Mouse (Mus musculus): Measurements from ENCODE around the gene Ahcyl1. TPM values are rescaled to one million over a fixed set of nuclear protein-coding genes. Genes with fewer than 3 reads are reported as not detected.

The Ahcyl1 gene
- polyA plus RNA-seq, 1 experiment from 2014 or later, result 23.7 TPM

- Histone ChIP-seq H3K4me1 (ENCODE audit: control insufficient read depth, low read depth, low read length) (no peaks in the 10 kb centered on the region; the same call in none of the 2 replicates), H3K4me3 (ENCODE audit: low read depth, low read length) (no peak overlapping the region), H3K9me3 (replicated peaks; ENCODE audit: control insufficient read depth, low read length) (no peaks in the 10 kb centered on the region), H3K27me3 (ENCODE audit: control insufficient read depth, insufficient read depth, low read depth, low read length) (no peaks in the 10 kb centered on the region), H3K9ac (ENCODE audit: low read depth, low read length) (no peak overlapping the region), H3K4me2 (ENCODE audit: low read depth, low read length) (no peak overlapping the region), H3K36me3 (ENCODE audit: control insufficient read depth, insufficient read depth) (no peaks in the 10 kb centered on the region), H3K27ac (ENCODE audit: low read length) (no peak overlapping the region)
- 50% methylated on average over 7 of the region's 7 CpGs for WGBS (ENCODE audit: insufficient replicate concordance)
- ATAC-seq (ENCODE audit: low read depth), result no peak
These were observed 15.4 kb downstream of the Ahcyl1 start for GRCm38 (mm10) chr3:107680790-107681576.

GRCm38 (mm10) chr3:107671509-107671908 lies 24.9 kb downstream of the Ahcyl1 start:
- Histone ChIP-seq H3K4me3 (ENCODE audit: low read depth, low read length) (no peak overlapping the region), H3K9ac (ENCODE audit: low read depth, low read length) (no peak overlapping the region), H3K4me1 (ENCODE audit: control insufficient read depth, low read depth, low read length) (no peaks in the 10 kb centered on the region), H3K9me3 (replicated peaks; ENCODE audit: control insufficient read depth, low read length) (no peaks in the 10 kb centered on the region), H3K4me2 (ENCODE audit: low read depth, low read length) (no peak overlapping the region), H3K36me3 (ENCODE audit: control insufficient read depth, insufficient read depth) (peaks cover 45% of the 10 kb centered on the region), H3K27me3 (ENCODE audit: control insufficient read depth, insufficient read depth, low read depth, low read length) (no peaks in the 10 kb centered on the region), H3K27ac (ENCODE audit: low read length) (no peak overlapping the region)
- no peak for ATAC-seq (ENCODE audit: low read depth)
- WGBS (ENCODE audit: insufficient replicate concordance), result 70% methylated on average over 2 of the region's 2 CpGs

GRCm38 (mm10) chr3:107670500-107670899 lies 25.9 kb downstream of the Ahcyl1 start:
- peaks cover 45% of the 10 kb centered on the region for H3K36me3 ChIP-seq (ENCODE audit: control insufficient read depth, insufficient read depth)
- no peaks in the 10 kb centered on the region for H3K27me3 ChIP-seq (ENCODE audit: control insufficient read depth, insufficient read depth, low read depth, low read length)
- no peak overlapping the region for H3K27ac ChIP-seq (ENCODE audit: low read length)
- no peak overlapping the region for H3K4me2 ChIP-seq (ENCODE audit: low read depth, low read length)
- no peak for ATAC-seq (ENCODE audit: low read depth)
- no peaks in the 10 kb centered on the region for H3K9me3 ChIP-seq (replicated peaks; ENCODE audit: control insufficient read depth, low read length)
- H3K4me1 ChIP-seq (ENCODE audit: control insufficient read depth, low read depth, low read length), result no peaks in the 10 kb centered on the region
- H3K4me3 ChIP-seq (ENCODE audit: low read depth, low read length), result no peak overlapping the region
- 56% methylated on average over 4 of the region's 4 CpGs for WGBS (ENCODE audit: insufficient replicate concordance)
- no peak overlapping the region for H3K9ac ChIP-seq (ENCODE audit: low read depth, low read length)

GRCm38 (mm10) chr3:107668786-107669185 lies 27.6 kb downstream of the Ahcyl1 start:
- no peak overlapping the region for H3K9ac ChIP-seq (ENCODE audit: low read depth, low read length)
- no peak overlapping the region for H3K27ac ChIP-seq (ENCODE audit: low read length)
- no peak overlapping the region for H3K4me2 ChIP-seq (ENCODE audit: low read depth, low read length)
- no peak for ATAC-seq (ENCODE audit: low read depth)
- H3K4me3 ChIP-seq (ENCODE audit: low read depth, low read length), result no peak overlapping the region
- no peaks in the 10 kb centered on the region for H3K27me3 ChIP-seq (ENCODE audit: control insufficient read depth, insufficient read depth, low read depth, low read length)
- no peaks in the 10 kb centered on the region for H3K4me1 ChIP-seq (ENCODE audit: control insufficient read depth, low read depth, low read length)
- H3K9me3 ChIP-seq (replicated peaks; ENCODE audit: control insufficient read depth, low read length), result no peaks in the 10 kb centered on the region
- WGBS (ENCODE audit: insufficient replicate concordance), result 81% methylated on average over 7 of the region's 7 CpGs
- peaks cover 45% of the 10 kb centered on the region for H3K36me3 ChIP-seq (ENCODE audit: control insufficient read depth, insufficient read depth)

- no peak overlapping the region for H3K9ac ChIP-seq (ENCODE audit: low read depth, low read length)
- no peak overlapping the region for H3K4me3 ChIP-seq (ENCODE audit: low read depth, low read length)
- peaks cover 38% of the 10 kb centered on the region for H3K36me3 ChIP-seq (ENCODE audit: control insufficient read depth, insufficient read depth)
- no peak for ATAC-seq (ENCODE audit: low read depth)
- no peak overlapping the region for H3K4me2 ChIP-seq (ENCODE audit: low read depth, low read length)
- no peaks in the 10 kb centered on the region for H3K9me3 ChIP-seq (replicated peaks; ENCODE audit: control insufficient read depth, low read length)
- H3K27ac ChIP-seq (ENCODE audit: low read length), result no peak overlapping the region
- no peaks in the 10 kb centered on the region for H3K27me3 ChIP-seq (ENCODE audit: control insufficient read depth, insufficient read depth, low read depth, low read length)
- H3K4me1 ChIP-seq (ENCODE audit: control insufficient read depth, low read depth, low read length), result no peaks in the 10 kb centered on the region
- WGBS (ENCODE audit: insufficient replicate concordance), result 78% methylated on average over 6 of the region's 6 CpGs
These were observed 28.9 kb downstream of the Ahcyl1 start for GRCm38 (mm10) chr3:107667426-107667825.

- 86% methylated on average over 1 of the region's 1 CpGs for WGBS (ENCODE audit: insufficient replicate concordance)
- Histone ChIP-seq H3K9ac (ENCODE audit: low read depth, low read length) (no peak overlapping the region), H3K9me3 (replicated peaks; ENCODE audit: control insufficient read depth, low read length) (no peaks in the 10 kb centered on the region), H3K4me3 (ENCODE audit: low read depth, low read length) (no peak overlapping the region), H3K36me3 (ENCODE audit: control insufficient read depth, insufficient read depth) (peaks cover 28% of the 10 kb centered on the region), H3K27ac (ENCODE audit: low read length) (no peak overlapping the region), H3K4me2 (ENCODE audit: low read depth, low read length) (no peak overlapping the region), H3K27me3 (ENCODE audit: control insufficient read depth, insufficient read depth, low read depth, low read length) (no peaks in the 10 kb centered on the region), H3K4me1 (ENCODE audit: control insufficient read depth, low read depth, low read length) (no peaks in the 10 kb centered on the region)
- ATAC-seq (ENCODE audit: low read depth), result no peak
These were observed 31.7 kb downstream of the Ahcyl1 start for GRCm38 (mm10) chr3:107664641-107665040.

GRCm38 (mm10) chr3:107659000-107659399 lies 37.4 kb downstream of the Ahcyl1 start:
- no peak for ATAC-seq (ENCODE audit: low read depth)
- Histone ChIP-seq H3K4me1 (ENCODE audit: control insufficient read depth, low read depth, low read length) (no peaks in the 10 kb centered on the region), H3K27ac (ENCODE audit: low read length) (no peak overlapping the region), H3K9me3 (replicated peaks; ENCODE audit: control insufficient read depth, low read length) (no peaks in the 10 kb centered on the region), H3K4me2 (ENCODE audit: low read depth, low read length) (no peak overlapping the region), H3K36me3 (ENCODE audit: control insufficient read depth, insufficient read depth) (peaks cover 3% of the 10 kb centered on the region), H3K27me3 (ENCODE audit: control insufficient read depth, insufficient read depth, low read depth, low read length) (no peaks in the 10 kb centered on the region), H3K4me3 (ENCODE audit: low read depth, low read length) (no peak overlapping the region), H3K9ac (ENCODE audit: low read depth, low read length) (no peak overlapping the region)
- 81% methylated on average over 1 of the region's 1 CpGs for WGBS (ENCODE audit: insufficient replicate concordance)

- WGBS (ENCODE audit: insufficient replicate concordance), result 58% methylated on average over 4 of the region's 4 CpGs
- Histone ChIP-seq H3K27ac (ENCODE audit: low read length) (no peak overlapping the region), H3K9me3 (replicated peaks; ENCODE audit: control insufficient read depth, low read length) (no peaks in the 10 kb centered on the region), H3K4me2 (ENCODE audit: low read depth, low read length) (no peak overlapping the region), H3K9ac (ENCODE audit: low read depth, low read length) (no peak overlapping the region), H3K36me3 (ENCODE audit: control insufficient read depth, insufficient read depth) (0 out of 2 replicates have a peak, but pooled peaks cover 3% of the 10 kb centered on the region), H3K27me3 (ENCODE audit: control insufficient read depth, insufficient read depth, low read depth, low read length) (no peaks in the 10 kb centered on the region), H3K4me1 (ENCODE audit: control insufficient read depth, low read depth, low read length) (no peaks in the 10 kb centered on the region), H3K4me3 (ENCODE audit: low read depth, low read length) (no peak overlapping the region)
- ATAC-seq (ENCODE audit: low read depth), result no peak
These were observed 39.5 kb downstream of the Ahcyl1 start for GRCm38 (mm10) chr3:107656888-107657287.

GRCm38 (mm10) chr3:107656151-107656550 lies 40.2 kb downstream of the Ahcyl1 start:
- ATAC-seq (ENCODE audit: low read depth), result no peak
- Histone ChIP-seq H3K9me3 (replicated peaks; ENCODE audit: control insufficient read depth, low read length) (no peaks in the 10 kb centered on the region), H3K4me1 (ENCODE audit: control insufficient read depth, low read depth, low read length) (no peaks in the 10 kb centered on the region), H3K9ac (ENCODE audit: low read depth, low read length) (no peak overlapping the region), H3K27ac (ENCODE audit: low read length) (no peak overlapping the region), H3K36me3 (ENCODE audit: control insufficient read depth, insufficient read depth) (no peaks in the 10 kb centered on the region), H3K4me3 (ENCODE audit: low read depth, low read length) (no peak overlapping the region), H3K27me3 (ENCODE audit: control insufficient read depth, insufficient read depth, low read depth, low read length) (no peaks in the 10 kb centered on the region), H3K4me2 (ENCODE audit: low read depth, low read length) (no peak overlapping the region)
- WGBS (ENCODE audit: insufficient replicate concordance), result 73% methylated on average over 2 of the region's 2 CpGs
